Mouse (Mus musculus): ENCODE results near the gene Cog4. TPM values are rescaled to one million over a fixed set of nuclear protein-coding genes. Genes with fewer than 3 reads are reported as not detected.
A peak's percentile ranks its signal among the peaks of the same experiment; 100 is the strongest.
"Not testable (repeated sequence)": the region's sequence is repeated elsewhere in the genome, so short reads cannot be mapped to it uniquely, and the experiment has no call there.

Cog4 gene
- polyA plus RNA-seq, 1 experiment from 2014 or later = 74.9 TPM

GRCm38 (mm10) chr8:110920032-110920772, 73.8 kb downstream of the Cog4 start:
- Histone ChIP-seq H3K36me3 (peaks cover 2% of the 10 kb centered on the region; the same call in 1 of the 2 replicates), H3K4me3 (peak overlapping the region; percentile 87), H3K4me1 (peaks cover 21% of the 10 kb centered on the region), H3K27ac (peak overlapping the region; percentile 83), H3K4me2 (replicated peaks) (peak overlapping the region; percentile 91), H3K9ac (peak overlapping the region; percentile 93), H3K9me3 (replicated peaks) (no peaks in the 10 kb centered on the region), H3K27me3 (no peaks in the 10 kb centered on the region)
- ATAC-seq (ENCODE audit: low FRiP score) = peak; percentile 71
- 3% methylated on average over 18 of the region's 37 CpGs for WGBS

- Histone ChIP-seq H3K9ac (peak overlapping the region; percentile 93), H3K4me2 (replicated peaks) (peak overlapping the region; percentile 91), H3K4me1 (peaks cover 21% of the 10 kb centered on the region), H3K4me3 (peak overlapping the region; percentile 87), H3K27ac (peak overlapping the region; percentile 83; the same call in 1 of the 2 replicates), H3K36me3 (peaks cover 2% of the 10 kb centered on the region; the same call in 1 of the 2 replicates), H3K9me3 (replicated peaks) (no peaks in the 10 kb centered on the region), H3K27me3 (no peaks in the 10 kb centered on the region)
- 32% methylated on average over 3 of the region's 3 CpGs for WGBS
- ATAC-seq (ENCODE audit: low FRiP score) = no peak
Measured at GRCm38 (mm10) chr8:110920773-110921277, 74.4 kb downstream of the Cog4 start.

GRCm38 (mm10) chr8:110921492-110922230, 75.3 kb downstream of the Cog4 start:
- peak overlapping the region; percentile 20 for H3K9ac ChIP-seq

GRCm38 (mm10) chr8:110925691-110926140, 79.3 kb downstream of the Cog4 start:
- H3K27me3 ChIP-seq = no peaks in the 10 kb centered on the region
- no peak overlapping the region for H3K9ac ChIP-seq
- peaks cover 14% of the 10 kb centered on the region for H3K4me1 ChIP-seq
- no peak overlapping the region for H3K4me3 ChIP-seq
- no peaks in the 10 kb centered on the region for H3K9me3 ChIP-seq (replicated peaks)
- H3K27ac ChIP-seq = no peak overlapping the region
- ATAC-seq (ENCODE audit: low FRiP score) = no peak
- no peak overlapping the region for H3K4me2 ChIP-seq (replicated peaks)
- peaks cover 4% of the 10 kb centered on the region; the same call in 1 of the 2 replicates for H3K36me3 ChIP-seq
- 84% methylated on average over 8 of the region's 8 CpGs for WGBS

More at GRCm38 (mm10) chr8:110921492-110922230, 75.3 kb downstream of the Cog4 start:
- H3K36me3 ChIP-seq = peaks cover 2% of the 10 kb centered on the region; the same call in 1 of the 2 replicates
- H3K4me3 ChIP-seq = peak overlapping the region; percentile 87
- H3K9me3 ChIP-seq (replicated peaks) = no peaks in the 10 kb centered on the region
- H3K4me1 ChIP-seq = peaks cover 21% of the 10 kb centered on the region
- 30% methylated on average over 7 of the region's 7 CpGs for WGBS
- no peak for ATAC-seq (ENCODE audit: low FRiP score)
- peak overlapping the region; percentile 91 for H3K4me2 ChIP-seq (replicated peaks)
- no peaks in the 10 kb centered on the region for H3K27me3 ChIP-seq
- H3K27ac ChIP-seq = 0 out of 2 replicates have a peak overlapping the region, but pooled peaks have one; percentile 83

GRCm38 (mm10) chr8:110926690-110927089, 80.3 kb downstream of the Cog4 start:
- ATAC-seq (ENCODE audit: low FRiP score) = no peak
- 62% methylated on average over 5 of the region's 5 CpGs for WGBS
- Histone ChIP-seq H3K4me1 (peaks cover 4% of the 10 kb centered on the region), H3K36me3 (peaks cover 10% of the 10 kb centered on the region), H3K27ac (no peak overlapping the region), H3K4me2 (replicated peaks) (no peak overlapping the region), H3K9me3 (replicated peaks) (no peaks in the 10 kb centered on the region), H3K27me3 (no peaks in the 10 kb centered on the region), H3K4me3 (no peak overlapping the region), H3K9ac (no peak overlapping the region)

- H3K9me3 ChIP-seq (replicated peaks) = no peaks in the 10 kb centered on the region
- peaks cover 8% of the 10 kb centered on the region; the same call in 1 of the 2 replicates for H3K36me3 ChIP-seq
- no peak overlapping the region for H3K4me2 ChIP-seq (replicated peaks)
- H3K27me3 ChIP-seq = no peaks in the 10 kb centered on the region
- 90% methylated on average over 7 of the region's 7 CpGs for WGBS
- no peaks in the 10 kb centered on the region for H3K4me1 ChIP-seq
- no peak overlapping the region for H3K27ac ChIP-seq
- no peak overlapping the region for H3K9ac ChIP-seq
- no peak for ATAC-seq (ENCODE audit: low FRiP score)
- no peak overlapping the region for H3K4me3 ChIP-seq
Measured at GRCm38 (mm10) chr8:110928435-110928834, 82.0 kb downstream of the Cog4 start.

GRCm38 (mm10) chr8:110929066-110929465, 82.7 kb downstream of the Cog4 start:
- Histone ChIP-seq H3K4me3 (no peak overlapping the region), H3K36me3 (peaks cover 8% of the 10 kb centered on the region; the same call in 1 of the 2 replicates), H3K4me2 (replicated peaks) (no peak overlapping the region), H3K9me3 (replicated peaks) (no peaks in the 10 kb centered on the region), H3K27ac (no peak overlapping the region), H3K27me3 (no peaks in the 10 kb centered on the region), H3K9ac (no peak overlapping the region), H3K4me1 (no peaks in the 10 kb centered on the region)
- WGBS = 65% methylated on average over 5 of the region's 5 CpGs
- ATAC-seq (ENCODE audit: low FRiP score) = no peak

GRCm38 (mm10) chr8:110929672-110930071, 83.3 kb downstream of the Cog4 start:
- H3K9me3 ChIP-seq (replicated peaks); H3K4me1 ChIP-seq; H3K36me3 ChIP-seq; H3K4me2 ChIP-seq (replicated peaks); H3K27me3 ChIP-seq; H3K4me3 ChIP-seq; ATAC-seq (ENCODE audit: low FRiP score); H3K27ac ChIP-seq; H3K9ac ChIP-seq: not testable (repeated sequence)
- WGBS = 95% methylated on average over 7 of the region's 8 CpGs

- no peak for ATAC-seq (ENCODE audit: low FRiP score)
- Histone ChIP-seq H3K4me2 (replicated peaks) (no peak overlapping the region), H3K4me3 (no peak overlapping the region), H3K4me1 (no peaks in the 10 kb centered on the region), H3K9ac (no peak overlapping the region), H3K27me3 (no peaks in the 10 kb centered on the region), H3K9me3 (replicated peaks) (no peaks in the 10 kb centered on the region), H3K36me3 (peaks cover 8% of the 10 kb centered on the region; the same call in 1 of the 2 replicates), H3K27ac (no peak overlapping the region; the same call in 1 of the 2 replicates)
- WGBS = 76% methylated on average over 12 of the region's 12 CpGs
Measured at GRCm38 (mm10) chr8:110931176-110931939, 85.0 kb downstream of the Cog4 start.

Data from hindbrain, embryonic 12.5 days (tissue).